Mouse (Mus musculus) forelimb bud, embryonic 11.5 days (tissue): ENCODE results near the gene Irf1.
"Not testable (repeated sequence)": the region's sequence is repeated elsewhere in the genome, so short reads cannot be mapped to it uniquely, and the experiment has no call there.

ENCODE experiments used
- DNase-seq: peaks from one replicate; pipeline ENCODE4 v3.0.0-alpha.2; 2012; ENCODE audit warnings: low read depth, low spot score

Gene Irf1

GRCm38 (mm10) chr11:53769760-53770124 is at the start of gene Irf1:
Irf1 (plus strand) TSS chr11:53770014.
- peak; percentile 82 for DNase-seq

- no peak for DNase-seq
Measured at GRCm38 (mm10) chr11:53720715-53721114, 49.1 kb upstream of the Irf1 start, which contains the start of gene Il5. Il5 (plus strand) TSS chr11:53720794.

GRCm38 (mm10) chr11:53731457-53731856 is 38.4 kb upstream of the Irf1 start:
- DNase-seq = no peak

GRCm38 (mm10) chr11:53732244-53732643 is 37.6 kb upstream of the Irf1 start:
- no peak for DNase-seq

GRCm38 (mm10) chr11:53733824-53734223 is 36.0 kb upstream of the Irf1 start:
- DNase-seq = no peak

GRCm38 (mm10) chr11:53734431-53734830 is 35.4 kb upstream of the Irf1 start:
- no peak for DNase-seq

GRCm38 (mm10) chr11:53734970-53735681 is 34.7 kb upstream of the Irf1 start:
- DNase-seq = no peak

- peak; percentile 86 for DNase-seq
Measured at GRCm38 (mm10) chr11:53735682-53736245, 34.0 kb upstream of the Irf1 start.

- peak; percentile 86 for DNase-seq
Measured at GRCm38 (mm10) chr11:53736771-53737572, 32.8 kb upstream of the Irf1 start.

GRCm38 (mm10) chr11:53737573-53737946 is 32.3 kb upstream of the Irf1 start:
- DNase-seq = peak; percentile 38

- DNase-seq = no peak
Measured at GRCm38 (mm10) chr11:53742353-53742752, 27.5 kb upstream of the Irf1 start.

GRCm38 (mm10) chr11:53745260-53745659 is 24.6 kb upstream of the Irf1 start:
- no peak for DNase-seq

GRCm38 (mm10) chr11:53747985-53748384 is 21.8 kb upstream of the Irf1 start:
- no peak for DNase-seq

GRCm38 (mm10) chr11:53748614-53749013 is 21.2 kb upstream of the Irf1 start:
- DNase-seq = no peak

- DNase-seq = no peak
Measured at GRCm38 (mm10) chr11:53749306-53749705, 20.5 kb upstream of the Irf1 start.

- no peak for DNase-seq
Measured at GRCm38 (mm10) chr11:53749716-53750352, 20.0 kb upstream of the Irf1 start.

- DNase-seq = no peak
Measured at GRCm38 (mm10) chr11:53755011-53755595, 14.7 kb upstream of the Irf1 start.

GRCm38 (mm10) chr11:53757612-53758011 is 12.2 kb upstream of the Irf1 start:
- DNase-seq = no peak

- not testable (repeated sequence) for DNase-seq
Measured at GRCm38 (mm10) chr11:53758033-53758432, 11.8 kb upstream of the Irf1 start.

GRCm38 (mm10) chr11:53758791-53759351 is 10.9 kb upstream of the Irf1 start:
- no peak for DNase-seq
